Mouse (Mus musculus): ENCODE measurements around the gene 4931428F04Rik. TPM values are rescaled to one million over a fixed set of nuclear protein-coding genes. Genes with fewer than 3 reads are reported as not detected.
"Not testable (repeated sequence)": the region's sequence is repeated elsewhere in the genome, so short reads cannot be mapped to it uniquely, and the experiment has no call there.

4931428F04Rik gene
- polyA plus RNA-seq, 1 experiment from 2014 or later = 50.8 TPM

DNA sequence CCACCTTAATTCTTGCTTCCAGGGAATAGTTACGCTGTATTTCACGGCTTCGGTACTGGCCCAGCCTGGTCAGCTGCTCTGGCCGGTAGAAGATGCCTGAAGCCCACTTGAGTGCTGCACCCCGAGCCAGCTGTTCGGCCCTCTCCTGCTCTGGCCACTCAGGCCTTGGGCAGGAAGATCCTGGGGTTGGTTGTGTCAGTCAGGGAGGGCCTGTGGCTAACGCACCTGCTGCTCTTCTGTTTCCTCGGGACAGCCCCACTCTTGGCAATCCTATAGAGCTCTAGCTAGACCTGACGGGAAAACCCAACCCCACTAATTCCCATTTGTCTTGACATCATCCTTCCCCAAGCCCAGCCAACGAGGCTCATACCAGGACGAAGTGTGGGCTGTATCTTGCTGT lies 5.6 kb upstream of the 4931428F04Rik start:
- DNase-seq (ENCODE audit: low spot score) (no peak), ATAC-seq (ENCODE audit: insufficient read depth, low FRiP score, low TSS enrichment) (no peak)
- peaks cover 2% of the 10 kb centered on the region; the same call in 1 of the 2 replicates for H3K36me3 ChIP-seq (ENCODE audit: control insufficient read depth, insufficient read depth, low read length)
- peaks cover 7% of the 10 kb centered on the region for H3K27me3 ChIP-seq (ENCODE audit: control insufficient read depth, insufficient read depth, low read length)
- no peak overlapping the region for H3K4me2 ChIP-seq (ENCODE audit: low read depth)
- 75% methylated on average over 11 of the region's 11 CpGs for WGBS
- no peak overlapping the region for H3K27ac ChIP-seq (ENCODE audit: low read depth, low read length)
- H3K4me1 ChIP-seq (ENCODE audit: control insufficient read depth, insufficient read depth, low read length) = peaks cover 12% of the 10 kb centered on the region
- H3K9ac ChIP-seq (ENCODE audit: low read length) = no peak overlapping the region
- H3K4me3 ChIP-seq (ENCODE audit: low read depth, low read length) = no peak overlapping the region
- H3K9me3 ChIP-seq (ENCODE audit: control insufficient read depth, low read length) = no peaks in the 10 kb centered on the region

DNA sequence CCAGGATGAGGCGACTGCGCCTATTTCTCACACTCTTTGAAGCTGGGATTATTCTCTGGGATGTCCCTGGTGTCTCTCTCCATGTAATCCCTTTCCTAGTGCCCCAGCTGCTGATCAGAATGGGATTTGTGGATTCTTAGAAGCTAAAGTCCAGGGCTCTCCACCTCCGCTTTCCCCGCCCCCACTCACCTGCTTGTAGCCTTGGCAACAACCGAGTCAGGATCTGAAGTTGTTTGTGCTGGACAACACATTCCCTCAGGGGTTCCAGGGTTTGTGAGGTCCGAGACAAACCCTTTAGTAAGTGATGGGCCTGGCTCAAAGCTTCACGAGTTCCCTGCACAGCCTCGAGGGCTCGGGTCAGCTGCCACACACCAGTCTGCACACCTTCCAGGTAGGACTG lies 5.1 kb upstream of the 4931428F04Rik start:
- 70% methylated on average over 9 of the region's 9 CpGs for WGBS
- Histone ChIP-seq H3K4me1 (ENCODE audit: control insufficient read depth, insufficient read depth, low read length) (peaks cover 15% of the 10 kb centered on the region), H3K9ac (ENCODE audit: low read length) (no peak overlapping the region), H3K36me3 (ENCODE audit: control insufficient read depth, insufficient read depth, low read length) (no peaks in the 10 kb centered on the region), H3K27me3 (ENCODE audit: control insufficient read depth, insufficient read depth, low read length) (peaks cover 11% of the 10 kb centered on the region), H3K27ac (ENCODE audit: low read depth, low read length) (no peak overlapping the region), H3K4me2 (ENCODE audit: low read depth) (no peak overlapping the region), H3K4me3 (ENCODE audit: low read depth, low read length) (no peak overlapping the region), H3K9me3 (ENCODE audit: control insufficient read depth, low read length) (no peaks in the 10 kb centered on the region)
- DNase-seq (ENCODE audit: low spot score) (no peak), ATAC-seq (ENCODE audit: insufficient read depth, low FRiP score, low TSS enrichment) (no peak)

GRCm38 (mm10) chr8:105293405-105293804 lies 3.7 kb upstream of the 4931428F04Rik start:
- Histone ChIP-seq H3K27ac (ENCODE audit: low read depth, low read length) (no peak overlapping the region), H3K9me3 (ENCODE audit: control insufficient read depth, low read length) (no peaks in the 10 kb centered on the region), H3K4me3 (ENCODE audit: low read depth, low read length) (no peak overlapping the region), H3K4me2 (ENCODE audit: low read depth) (no peak overlapping the region), H3K36me3 (ENCODE audit: control insufficient read depth, insufficient read depth, low read length) (no peaks in the 10 kb centered on the region), H3K4me1 (ENCODE audit: control insufficient read depth, insufficient read depth, low read length) (peaks cover 11% of the 10 kb centered on the region), H3K9ac (ENCODE audit: low read length) (no peak overlapping the region), H3K27me3 (ENCODE audit: control insufficient read depth, insufficient read depth, low read length) (peaks cover 11% of the 10 kb centered on the region)
- ATAC-seq (ENCODE audit: insufficient read depth, low FRiP score, low TSS enrichment) = no peak
- 67% methylated on average over 19 of the region's 19 CpGs for WGBS
- DNase-seq (ENCODE audit: low spot score) = no peak

GRCm38 (mm10) chr8:105292471-105292870 lies 2.8 kb upstream of the 4931428F04Rik start:
- no peak for DNase-seq (ENCODE audit: low spot score)
- Histone ChIP-seq H3K36me3 (ENCODE audit: control insufficient read depth, insufficient read depth, low read length) (no peaks in the 10 kb centered on the region), H3K4me3 (ENCODE audit: low read depth, low read length) (no peak overlapping the region), H3K4me2 (ENCODE audit: low read depth) (no peak overlapping the region), H3K27me3 (ENCODE audit: control insufficient read depth, insufficient read depth, low read length) (peaks cover 11% of the 10 kb centered on the region), H3K4me1 (ENCODE audit: control insufficient read depth, insufficient read depth, low read length) (0 out of 2 replicates have a peak, but pooled peaks cover 10% of the 10 kb centered on the region), H3K9ac (ENCODE audit: low read length) (no peak overlapping the region), H3K9me3 (ENCODE audit: control insufficient read depth, low read length) (no peaks in the 10 kb centered on the region), H3K27ac (ENCODE audit: low read depth, low read length) (no peak overlapping the region)
- ATAC-seq (ENCODE audit: insufficient read depth, low FRiP score, low TSS enrichment) = no peak
- 74% methylated on average over 7 of the region's 7 CpGs for WGBS

DNA sequence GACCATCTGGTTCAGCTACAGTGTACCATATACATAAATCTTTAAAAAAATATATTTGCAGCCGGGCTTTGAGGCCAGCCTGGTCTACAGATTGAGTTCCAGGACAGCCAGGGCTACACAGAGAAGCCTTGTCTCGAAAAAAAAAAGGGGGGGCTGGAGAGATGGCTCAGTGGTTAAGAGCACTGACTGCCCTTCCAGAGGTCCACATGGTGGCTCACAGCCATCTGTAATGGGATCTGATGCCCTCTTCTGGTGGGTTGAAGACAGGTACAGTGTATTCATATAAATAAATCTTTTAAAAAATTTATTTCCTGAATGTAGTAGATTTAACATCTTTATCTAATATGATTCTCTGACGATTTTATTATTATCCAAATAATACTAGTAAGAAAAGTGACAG lies 2.1 kb upstream of the 4931428F04Rik start:
- not testable (repeated sequence) for H3K36me3 ChIP-seq (ENCODE audit: control insufficient read depth, insufficient read depth, low read length); H3K27ac ChIP-seq (ENCODE audit: low read depth, low read length); DNase-seq (ENCODE audit: low spot score); ATAC-seq (ENCODE audit: insufficient read depth, low FRiP score, low TSS enrichment); H3K4me2 ChIP-seq (ENCODE audit: low read depth); H3K9ac ChIP-seq (ENCODE audit: low read length); H3K9me3 ChIP-seq (ENCODE audit: control insufficient read depth, low read length); H3K4me3 ChIP-seq (ENCODE audit: low read depth, low read length)
- Histone ChIP-seq H3K4me1 (ENCODE audit: control insufficient read depth, insufficient read depth, low read length) (0 out of 2 replicates have a peak, but pooled peaks cover 10% of the 10 kb centered on the region), H3K27me3 (ENCODE audit: control insufficient read depth, insufficient read depth, low read length) (peaks cover 11% of the 10 kb centered on the region)
- 73% methylated on average over 3 of the region's 3 CpGs for WGBS

GRCm38 (mm10) chr8:105291364-105291763 lies 1.7 kb upstream of the 4931428F04Rik start:
- not testable (repeated sequence) for H3K4me2 ChIP-seq (ENCODE audit: low read depth); H3K9me3 ChIP-seq (ENCODE audit: control insufficient read depth, low read length); H3K9ac ChIP-seq (ENCODE audit: low read length); DNase-seq (ENCODE audit: low spot score); H3K27ac ChIP-seq (ENCODE audit: low read depth, low read length); H3K36me3 ChIP-seq (ENCODE audit: control insufficient read depth, insufficient read depth, low read length); H3K4me3 ChIP-seq (ENCODE audit: low read depth, low read length); ATAC-seq (ENCODE audit: insufficient read depth, low FRiP score, low TSS enrichment)
- H3K27me3 ChIP-seq (ENCODE audit: control insufficient read depth, insufficient read depth, low read length) = peaks cover 11% of the 10 kb centered on the region
- 89% methylated on average over 8 of the region's 8 CpGs for WGBS
- 0 out of 2 replicates have a peak, but pooled peaks cover 10% of the 10 kb centered on the region for H3K4me1 ChIP-seq (ENCODE audit: control insufficient read depth, insufficient read depth, low read length)

GRCm38 (mm10) chr8:105290554-105291314 lies 1.1 kb upstream of the 4931428F04Rik start:
- Histone ChIP-seq H3K9me3 (ENCODE audit: control insufficient read depth, low read length) (no peaks in the 10 kb centered on the region), H3K27me3 (ENCODE audit: control insufficient read depth, insufficient read depth, low read length) (peaks cover 11% of the 10 kb centered on the region), H3K4me1 (ENCODE audit: control insufficient read depth, insufficient read depth, low read length) (0 out of 2 replicates have a peak, but pooled peaks cover 10% of the 10 kb centered on the region), H3K4me2 (ENCODE audit: low read depth) (peak overlapping the region; percentile 74), H3K4me3 (ENCODE audit: low read depth, low read length) (peak overlapping the region; percentile 47; the same call in 1 of the 2 replicates), H3K27ac (ENCODE audit: low read depth, low read length) (no peak overlapping the region), H3K9ac (ENCODE audit: low read length) (no peak overlapping the region), H3K36me3 (ENCODE audit: control insufficient read depth, insufficient read depth, low read length) (no peaks in the 10 kb centered on the region)
- 9% methylated on average over 31 of the region's 31 CpGs for WGBS
- ATAC-seq (ENCODE audit: insufficient read depth, low FRiP score, low TSS enrichment) (no peak), DNase-seq (ENCODE audit: low spot score) (peak; percentile 91)

DNA sequence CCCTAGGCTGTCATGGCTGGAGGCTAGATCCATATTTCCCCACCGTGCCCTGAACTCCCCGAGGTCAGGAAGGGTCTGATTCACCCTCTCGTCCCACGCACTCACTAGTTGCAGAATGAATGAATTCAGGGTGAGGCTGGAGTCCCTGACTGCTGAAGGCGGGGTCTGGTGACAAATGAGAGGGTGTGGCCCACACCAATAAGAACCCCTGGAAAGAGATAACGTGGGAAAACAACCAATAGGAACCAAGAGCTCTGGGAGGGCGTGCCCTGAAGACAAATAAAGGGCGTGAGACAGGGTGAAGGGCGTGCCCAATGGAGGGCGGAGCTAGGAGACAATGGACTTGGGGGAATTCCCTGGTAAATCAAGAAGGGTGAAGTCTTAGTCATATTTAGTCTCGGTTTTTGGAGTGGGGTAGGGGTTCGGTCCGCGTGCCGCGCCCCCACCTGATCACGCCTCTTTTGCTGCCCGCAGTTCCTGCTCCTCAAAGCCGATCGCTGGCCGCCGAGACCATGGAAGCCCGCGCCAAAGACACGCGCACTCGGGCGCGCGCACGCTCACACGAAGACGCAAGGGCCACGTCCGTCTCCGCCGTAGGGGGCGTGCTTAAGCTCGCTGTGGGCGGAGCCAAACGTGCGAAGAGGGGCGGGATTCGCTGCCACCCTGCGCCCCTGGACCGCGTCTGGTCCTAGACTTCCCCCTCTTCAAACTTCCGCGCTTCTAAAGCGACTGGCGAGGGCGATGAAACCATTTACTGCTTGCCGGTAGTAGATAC lies 519 bp downstream of the 4931428F04Rik start:
- peak overlapping the region; percentile 72 for H3K9ac ChIP-seq (ENCODE audit: low read length)
- ATAC-seq (ENCODE audit: insufficient read depth, low FRiP score, low TSS enrichment) = peak; percentile 93
- H3K4me3 ChIP-seq (ENCODE audit: low read depth, low read length) = peak overlapping the region; percentile 47
- H3K4me2 ChIP-seq (ENCODE audit: low read depth) = peak overlapping the region; percentile 74
- H3K36me3 ChIP-seq (ENCODE audit: control insufficient read depth, insufficient read depth, low read length) = no peaks in the 10 kb centered on the region
- peak overlapping the region; percentile 67 for H3K27ac ChIP-seq (ENCODE audit: low read depth, low read length)
- no peaks in the 10 kb centered on the region for H3K9me3 ChIP-seq (ENCODE audit: control insufficient read depth, low read length)
- H3K27me3 ChIP-seq (ENCODE audit: control insufficient read depth, insufficient read depth, low read length) = peaks cover 11% of the 10 kb centered on the region
- WGBS = under 1% methylated on average over 53 of the region's 53 CpGs
- DNase-seq (ENCODE audit: low spot score) = peak; percentile 98
- H3K4me1 ChIP-seq (ENCODE audit: control insufficient read depth, insufficient read depth, low read length) = 0 out of 2 replicates have a peak, but pooled peaks cover 10% of the 10 kb centered on the region
